Mouse (Mus musculus) neural tube, embryonic 12.5 days (tissue): Measurements from ENCODE around the gene Hoxa5. TPM values are rescaled to one million over a fixed set of nuclear protein-coding genes. Genes with fewer than 3 reads are reported as not detected.
A peak's percentile ranks its signal among the peaks of the same experiment; 100 is the strongest.

Experiments used
- ATAC-seq: fragments of 200-750 bp; cut with Nextera tagmentation; 2 replicates; pipeline ENCODE4 v1.8.0; 2017; ENCODE audit warnings: low read depth, mild to moderate bottlenecking, moderate TSS enrichment, moderate library complexity; ENCODE audit not compliant: low FRiP score
- H3K27ac ChIP-seq: fragments of 300-500 bp; sonication (generic); 2 replicates; pipeline ENCODE4 v1.5.1; 2016
- H3K27me3 ChIP-seq: fragments of 300-500 bp; sonication (generic); replicated peaks from 2 replicates; pipeline ENCODE4 v1.6.1; 2016; ENCODE audit warnings: mild to moderate bottlenecking
- H3K36me3 ChIP-seq: fragments of 300-500 bp; sonication (generic); 2 replicates; pipeline ENCODE4 v1.6.1; 2016; ENCODE audit warnings: mild to moderate bottlenecking
- H3K4me1 ChIP-seq: fragments of 300-500 bp; sonication (generic); 2 replicates; pipeline ENCODE4 v1.6.1; 2016
- H3K4me2 ChIP-seq: fragments of 300-500 bp; sonication (generic); replicated peaks from 2 replicates; pipeline ENCODE4 v1.6.1; 2016; ENCODE audit warnings: mild to moderate bottlenecking
- H3K4me3 ChIP-seq: fragments of 300-500 bp; sonication (generic); 2 replicates; pipeline ENCODE4 v1.5.1; 2016
- H3K9ac ChIP-seq: fragments of 300-500 bp; sonication (generic); 2 replicates; pipeline ENCODE4 v1.6.1; 2016; ENCODE audit warnings: mild to moderate bottlenecking
- H3K9me3 ChIP-seq: fragments of 300-500 bp; sonication (generic); 2 replicates; pipeline ENCODE4 v1.6.1; 2016; ENCODE audit warnings: mild to moderate bottlenecking
- WGBS: fragments of 180-500 bp; shearing (Covaris S2); methylation state at CpG from one replicate; pipeline ENCODE4 v1.1.7; 2016; 5-methylcytosine and 5-hydroxymethylcytosine counted together
- polyA plus RNA-seq: library from polyadenylated mRNA; unstranded; fragments of >200 nt; fragmentation: Nextera tagmentation; extraction: Ambion mirVana; gene quantifications from 2 replicates; pipeline ENCODE4 v1.2.1, GENCODE M21; 2016

Gene Hoxa5
- polyA plus RNA-seq, 1 experiment from 2014 or later, result 72.6 TPM

GRCm38 (mm10) chr6:52174968-52175751 is 29.2 kb downstream of the Hoxa5 start:
- Histone ChIP-seq H3K9me3 (no peaks in the 10 kb centered on the region), H3K4me3 (peak overlapping the region; percentile 78), H3K4me1 (peaks cover 83% of the 10 kb centered on the region), H3K36me3 (peaks cover 12% of the 10 kb centered on the region), H3K4me2 (peak overlapping the region; percentile 99), H3K27me3 (no peaks in the 10 kb centered on the region), H3K9ac (peak overlapping the region; percentile 93), H3K27ac (peak overlapping the region; percentile 100)
- whole genome bisulfite sequencing, result under 1% methylated on average over 41 of the region's 41 CpGs
- peak; percentile 62 for ATAC-seq

GRCm38 (mm10) chr6:52173648-52174047 is 30.7 kb downstream of the Hoxa5 start:
- H3K27ac ChIP-seq, result no peak overlapping the region; the same call in 1 of the 2 replicates
- no peak for ATAC-seq
- H3K4me1 ChIP-seq, result peaks cover 79% of the 10 kb centered on the region
- no peaks in the 10 kb centered on the region for H3K9me3 ChIP-seq
- peak overlapping the region; percentile 32 for H3K4me3 ChIP-seq
- no peaks in the 10 kb centered on the region for H3K27me3 ChIP-seq
- H3K4me2 ChIP-seq, result peak overlapping the region; percentile 99
- peak overlapping the region; percentile 99 for H3K9ac ChIP-seq
- WGBS, result 1% methylated on average over 4 of the region's 4 CpGs
- H3K36me3 ChIP-seq, result peaks cover 20% of the 10 kb centered on the region

- ATAC-seq, result peak; percentile 55
- Histone ChIP-seq H3K4me2 (peak overlapping the region; percentile 99), H3K36me3 (peaks cover 21% of the 10 kb centered on the region), H3K27me3 (no peaks in the 10 kb centered on the region), H3K9me3 (no peaks in the 10 kb centered on the region), H3K27ac (peak overlapping the region; percentile 96), H3K4me1 (peaks cover 80% of the 10 kb centered on the region), H3K9ac (peak overlapping the region; percentile 99), H3K4me3 (peak overlapping the region; percentile 32)
- under 1% methylated on average over 35 of the region's 35 CpGs for WGBS
Measured at GRCm38 (mm10) chr6:52172501-52172900, 31.9 kb downstream of the Hoxa5 start.

GRCm38 (mm10) chr6:52171938-52172337 is 32.4 kb downstream of the Hoxa5 start:
- peak overlapping the region; percentile 99 for H3K4me2 ChIP-seq
- no peaks in the 10 kb centered on the region for H3K9me3 ChIP-seq
- H3K4me1 ChIP-seq, result peaks cover 81% of the 10 kb centered on the region
- no peaks in the 10 kb centered on the region for H3K27me3 ChIP-seq
- no peak for ATAC-seq
- peak overlapping the region; percentile 99 for H3K9ac ChIP-seq
- H3K4me3 ChIP-seq, result peak overlapping the region; percentile 32
- H3K27ac ChIP-seq, result peak overlapping the region; percentile 96
- WGBS, result 7% methylated on average over 7 of the region's 7 CpGs
- H3K36me3 ChIP-seq, result peaks cover 21% of the 10 kb centered on the region

GRCm38 (mm10) chr6:52171331-52171730 is 33.1 kb downstream of the Hoxa5 start:
- ATAC-seq, result no peak
- no peaks in the 10 kb centered on the region for H3K27me3 ChIP-seq
- H3K27ac ChIP-seq, result peak overlapping the region; percentile 96

GRCm38 (mm10) chr6:52170898-52171223 is 33.5 kb downstream of the Hoxa5 start:
- peaks cover 21% of the 10 kb centered on the region for H3K36me3 ChIP-seq
- WGBS, result 11% methylated on average over 5 of the region's 5 CpGs
- no peak for ATAC-seq
- H3K4me2 ChIP-seq, result peak overlapping the region; percentile 99
- peak overlapping the region; percentile 96 for H3K27ac ChIP-seq
- peaks cover 82% of the 10 kb centered on the region for H3K4me1 ChIP-seq
- H3K9ac ChIP-seq, result peak overlapping the region; percentile 99
- no peaks in the 10 kb centered on the region for H3K9me3 ChIP-seq
- H3K4me3 ChIP-seq, result peak overlapping the region; percentile 31
- H3K27me3 ChIP-seq, result no peaks in the 10 kb centered on the region

More at GRCm38 (mm10) chr6:52171331-52171730, 33.1 kb downstream of the Hoxa5 start:
- H3K9me3 ChIP-seq, result no peaks in the 10 kb centered on the region
- no peak overlapping the region for H3K4me3 ChIP-seq
- peak overlapping the region; percentile 99 for H3K4me2 ChIP-seq
- 3% methylated on average over 4 of the region's 4 CpGs for WGBS
- peak overlapping the region; percentile 99 for H3K9ac ChIP-seq
- peaks cover 21% of the 10 kb centered on the region for H3K36me3 ChIP-seq
- H3K4me1 ChIP-seq, result peaks cover 84% of the 10 kb centered on the region

- Histone ChIP-seq H3K27me3 (no peaks in the 10 kb centered on the region), H3K9me3 (no peaks in the 10 kb centered on the region), H3K27ac (peak overlapping the region; percentile 96), H3K4me2 (peak overlapping the region; percentile 99), H3K9ac (peak overlapping the region; percentile 99), H3K4me3 (peak overlapping the region; percentile 31), H3K36me3 (peaks cover 21% of the 10 kb centered on the region), H3K4me1 (peaks cover 83% of the 10 kb centered on the region)
- no peak for ATAC-seq
- WGBS, result 2% methylated on average over 40 of the region's 40 CpGs
Measured at GRCm38 (mm10) chr6:52170166-52170897, 34.1 kb downstream of the Hoxa5 start.

- peaks cover 82% of the 10 kb centered on the region for H3K4me1 ChIP-seq
- peak overlapping the region; percentile 99 for H3K4me2 ChIP-seq
Measured at GRCm38 (mm10) chr6:52169499-52170165, 34.8 kb downstream of the Hoxa5 start.

GRCm38 (mm10) chr6:52168191-52169055 is 36.0 kb downstream of the Hoxa5 start:
- Histone ChIP-seq H3K27me3 (no peaks in the 10 kb centered on the region), H3K36me3 (peaks cover 21% of the 10 kb centered on the region), H3K4me3 (peak overlapping the region; percentile 45), H3K27ac (peak overlapping the region; percentile 100), H3K9me3 (no peaks in the 10 kb centered on the region), H3K9ac (peak overlapping the region; percentile 99), H3K4me1 (peaks cover 85% of the 10 kb centered on the region), H3K4me2 (peak overlapping the region; percentile 99)
- WGBS, result under 1% methylated on average over 42 of the region's 42 CpGs
- ATAC-seq, result no peak

More at GRCm38 (mm10) chr6:52169499-52170165, 34.8 kb downstream of the Hoxa5 start:
- Histone ChIP-seq H3K9ac (peak overlapping the region; percentile 99), H3K36me3 (peaks cover 21% of the 10 kb centered on the region), H3K9me3 (no peaks in the 10 kb centered on the region), H3K27ac (peak overlapping the region; percentile 96), H3K4me3 (peak overlapping the region; percentile 31), H3K27me3 (no peaks in the 10 kb centered on the region)
- ATAC-seq, result no peak
- 8% methylated on average over 16 of the region's 16 CpGs for WGBS

- ATAC-seq, result no peak
- no peaks in the 10 kb centered on the region for H3K9me3 ChIP-seq
- H3K36me3 ChIP-seq, result peaks cover 23% of the 10 kb centered on the region
- H3K4me3 ChIP-seq, result peak overlapping the region; percentile 45
- H3K27me3 ChIP-seq, result no peaks in the 10 kb centered on the region
- 3% methylated on average over 14 of the region's 14 CpGs for WGBS
- H3K27ac ChIP-seq, result peak overlapping the region; percentile 100
- peaks cover 80% of the 10 kb centered on the region for H3K4me1 ChIP-seq
- peak overlapping the region; percentile 99 for H3K4me2 ChIP-seq
- H3K9ac ChIP-seq, result peak overlapping the region; percentile 99
Measured at GRCm38 (mm10) chr6:52167736-52168161, 36.6 kb downstream of the Hoxa5 start.

- Histone ChIP-seq H3K27ac (peak overlapping the region; percentile 100), H3K4me3 (peak overlapping the region; percentile 45), H3K4me1 (peaks cover 77% of the 10 kb centered on the region)
Measured at GRCm38 (mm10) chr6:52167176-52167575, 37.2 kb downstream of the Hoxa5 start.

More at GRCm38 (mm10) chr6:52167176-52167575, 37.2 kb downstream of the Hoxa5 start:
- Histone ChIP-seq H3K4me2 (peak overlapping the region; percentile 99), H3K36me3 (peaks cover 22% of the 10 kb centered on the region), H3K9me3 (no peaks in the 10 kb centered on the region), H3K27me3 (no peaks in the 10 kb centered on the region), H3K9ac (peak overlapping the region; percentile 99)
- 16% methylated on average over 1 of the region's 1 CpGs for WGBS
- ATAC-seq, result no peak
